ENCODE assay signal across 7 mouse cellular contexts in genomic region chrX:7883841-7884567, GRCm38 (mm10). TPM values are rescaled to one million over a fixed set of nuclear protein-coding genes. Genes with fewer than 3 reads are reported as not detected.
DNase-seq lines count a peak whose midpoint lies in the region; ATAC-seq lines count a peak whose summit lies in the region.

TSS of gene Slc35a2 (plus strand) at chrX:7884028.

- DNase-seq in adrenal gland, adult 8-10 months = peak; percentile 89
- DNase-seq in embryo, embryonic 9.5 days (ENCODE audit: extremely low spot score) = peak; percentile 80
- DNase-seq in gastrocnemius, postnatal 4 days (ENCODE audit: low spot score in 2 of 2) = peak; percentile 49 to 80
- DNase-seq in left cerebral cortex, postnatal 36 days (ENCODE audit: low spot score in 2 of 2) = peak; percentile 79 to 81
- peak; percentile 94 for DNase-seq in midbrain, embryonic 11.5 days (ENCODE audit: low spot score, missing footprints)
- peak; percentile 88 for DNase-seq in skeletal muscle tissue, adult 2 months (ENCODE audit: low read depth, low spot score)

- 13% methylated on average over 47 of the region's 49 CpGs for WGBS in intestine, embryonic 16.5 days
- 18% methylated on average over 47 of the region's 49 CpGs for WGBS in midbrain, embryonic 11.5 days

- H3K9me3 ChIP-seq in intestine, embryonic 16.5 days (ENCODE audit: control insufficient read depth, low read length) = no peaks in the 10 kb centered on the region
- H3K9me3 ChIP-seq in midbrain, embryonic 11.5 days (ENCODE audit: control insufficient read depth, low read length) = no peaks in the 10 kb centered on the region

- peak within 1 kb of the TSS; percentile 62 for H3K9ac ChIP-seq in intestine, embryonic 16.5 days (ENCODE audit: low read depth, low read length)
- H3K9ac ChIP-seq in midbrain, embryonic 11.5 days (ENCODE audit: low read length) = peak within 1 kb of the TSS; percentile 37

- intact Hi-C loops in left cerebral cortex, postnatal 36 days (cut with DNase I) = no loop called here

- no peaks in the 10 kb centered on the region for H3K4me1 ChIP-seq in intestine, embryonic 16.5 days (ENCODE audit: control insufficient read depth, insufficient read depth, low read length)
- peaks cover 5% of the 10 kb centered on the region; the same call in 1 of the 2 replicates for H3K4me1 ChIP-seq in midbrain, embryonic 11.5 days (ENCODE audit: control insufficient read depth, insufficient read depth, low read length)

- no peaks in the 10 kb centered on the region for H3K36me3 ChIP-seq in intestine, embryonic 16.5 days (ENCODE audit: control insufficient read depth, insufficient read depth, low read length)
- no peaks in the 10 kb centered on the region for H3K36me3 ChIP-seq in midbrain, embryonic 11.5 days (ENCODE audit: control insufficient read depth, insufficient read depth, low read length)

- H3K27ac ChIP-seq in intestine, embryonic 16.5 days (ENCODE audit: low read length) = peak within 1 kb of the TSS; percentile 80
- peak within 1 kb of the TSS; percentile 59; the same call in 1 of the 2 replicates for H3K27ac ChIP-seq in midbrain, embryonic 11.5 days (ENCODE audit: low read depth, low read length)

- H3K4me2 ChIP-seq in intestine, embryonic 16.5 days (ENCODE audit: low read depth, low read length) = peak within 1 kb of the TSS; percentile 48
- H3K4me2 ChIP-seq in midbrain, embryonic 11.5 days = peak within 1 kb of the TSS; percentile 56

- H3K4me3 ChIP-seq in intestine, embryonic 16.5 days (ENCODE audit: low read length) = peak within 1 kb of the TSS; percentile 62
- peak within 1 kb of the TSS; percentile 50 for H3K4me3 ChIP-seq in midbrain, embryonic 11.5 days (ENCODE audit: low read depth, low read length)

- peak; percentile 97 for ATAC-seq in intestine, embryonic 16.5 days
- ATAC-seq in midbrain, embryonic 11.5 days (ENCODE audit: low FRiP score) = peak; percentile 88

- H3K27me3 ChIP-seq in intestine, embryonic 16.5 days (replicated peaks; ENCODE audit: control insufficient read depth, insufficient read depth, low read length) = no peaks in the 10 kb centered on the region
- no peaks in the 10 kb centered on the region for H3K27me3 ChIP-seq in midbrain, embryonic 11.5 days (ENCODE audit: control insufficient read depth, insufficient read depth, low read length)

RNA-seq across cellular contexts. Expression of gene Slc35a2, which starts in this region (rescaled TPM):
- total RNA-seq in adrenal gland, adult 8-10 months (2022) = 10 to 100 TPM; 44.4 to 53.4 (median 51.2) TPM
- 10 to 100 TPM; 17.0 to 21.2 TPM for total RNA-seq in gastrocnemius, postnatal 4 days (2021)
- 46.5 and 50.8 TPM in 2 replicates for polyA plus RNA-seq in intestine, embryonic 16.5 days (2015; fragmentation: Nextera tagmentation; extraction: Ambion mirVana)
- 10 to 100 TPM; 41.3 to 44.5 TPM for total RNA-seq in left cerebral cortex, postnatal 36 days (2021)
- 10.1 and 11.2 TPM in 2 replicates for polyA plus RNA-seq in midbrain, embryonic 11.5 days (2014; fragmentation: Nextera tagmentation; extraction: Ambion mirVana)

Comparison
In these comparisons a context has a peak if more than half of its experiments do, and no peak if none do; other contexts are left out.
1. Peak in every context shown above with its lines: DNase-seq, ATAC-seq, H3K4me3 ChIP-seq and H3K27ac ChIP-seq.